Mouse (Mus musculus) CH12.LX (cell line): ENCODE results near the gene Boc.

Experiments
- CHD2 ChIP-seq: IDR thresholded peaks from 2 replicates; pipeline ENCODE4 v1.6.1; 2011; ENCODE audit warnings: low read length, improper control_type of control experiment
- CTCF ChIP-seq, 2 experiments: IDR thresholded peaks in 1 of 2; conservative IDR thresholded peaks in 1 of 2; 2 replicates each; pipeline ENCODE4 v1.5.1; 2011 to 2012; ENCODE audit warnings: low read depth in 2 of 2, low read length in 2 of 2, improper control_type of control experiment in 1 of 2, inconsistent platforms in 1 of 2, mild to moderate bottlenecking in 1 of 2, moderate library complexity in 1 of 2
- HCFC1 ChIP-seq: IDR thresholded peaks from 2 replicates; pipeline ENCODE4 v1.6.1; 2012; ENCODE audit warnings: low read depth, mild to moderate bottlenecking, inconsistent platforms, low read length, improper control_type of control experiment
- KAT2A ChIP-seq: IDR thresholded peaks from 2 replicates; pipeline ENCODE4 v1.6.1; 2012; ENCODE audit warnings: low read length, improper control_type of control experiment, inconsistent platforms; ENCODE audit not compliant: insufficient replicate concordance
- NELFE ChIP-seq: IDR thresholded peaks from 2 replicates; pipeline ENCODE4 v1.6.1; 2011; ENCODE audit warnings: low read depth, low read length, improper control_type of control experiment
- NRF1 ChIP-seq: IDR thresholded peaks from 2 replicates; pipeline ENCODE4 v1.6.1; 2014; ENCODE audit warnings: low read depth, mild to moderate bottlenecking, inconsistent platforms, low read length, improper control_type of control experiment, moderate library complexity
- POLR2A ChIP-seq: IDR thresholded peaks from 2 replicates; pipeline ENCODE4 v1.6.1; 2011; ENCODE audit warnings: low read depth, mild to moderate bottlenecking, improper control_type of control experiment, low read length
- TCF12 ChIP-seq: IDR thresholded peaks from 2 replicates; pipeline ENCODE4 v1.6.1; 2014; ENCODE audit warnings: low read depth, mild to moderate bottlenecking, inconsistent platforms, low read length, improper control_type of control experiment
- UBTF ChIP-seq: IDR thresholded peaks from 2 replicates; pipeline ENCODE4 v1.6.1; 2012; ENCODE audit warnings: low read depth, mild to moderate bottlenecking, inconsistent platforms, low read length, improper control_type of control experiment, moderate library complexity

DNA sequence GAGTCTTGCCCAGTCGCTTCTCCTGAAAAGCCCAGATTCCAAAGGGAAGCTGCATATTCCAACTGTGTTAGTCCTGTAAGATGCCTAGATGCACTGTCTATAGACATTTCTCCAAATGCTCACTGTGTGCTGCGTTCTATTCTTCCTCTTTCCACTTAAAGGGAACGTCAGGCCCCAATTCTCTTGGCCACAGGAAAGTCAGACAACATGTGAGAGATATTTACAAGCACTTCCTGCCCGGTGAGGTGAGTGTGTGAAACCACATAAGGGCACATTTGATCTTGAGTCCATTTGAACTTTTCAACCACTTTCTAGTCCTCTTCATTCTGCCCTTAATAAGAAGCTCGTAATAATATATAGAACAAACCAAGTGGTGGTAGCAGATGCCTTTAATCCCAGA, 50.7 kb downstream of the Boc start:
- TF ChIP-seq CTCF (conservative IDR thresholded peaks at IDR 0.05 in 1 of 2, IDR thresholded peaks at IDR 0.05 in 1 of 2; ENCODE audit: low read depth in 2 of 2, low read length in 2 of 2) (no peak), NELFE (no peak), CHD2 (no peak), POLR2A (no peak), KAT2A (no peak), NRF1 (no peak), HCFC1 (no peak), UBTF (no peak), TCF12 (no peak)
